Mouse (Mus musculus) limb, embryonic 10.5 days (tissue): Measurements from ENCODE around the gene Olfr1419. TPM values are rescaled to one million over a fixed set of nuclear protein-coding genes. Genes with fewer than 3 reads are reported as not detected.

Experiments
- DNase-seq: peaks from one replicate; pipeline ENCODE4 v3.0.0-alpha.2; 2017; ENCODE audit warnings: low spot score
- H3K27ac ChIP-seq: fragments of 300-500 bp; sonication (generic); 2 replicates; pipeline ENCODE4 v1.5.1; 2016; ENCODE audit warnings: mild to moderate bottlenecking
- H3K27me3 ChIP-seq: fragments of 300-500 bp; sonication (generic); 2 replicates; pipeline ENCODE4 v1.6.1; 2016; ENCODE audit warnings: low read depth, mild to moderate bottlenecking; ENCODE audit not compliant: poor library complexity, severe bottlenecking
- H3K36me3 ChIP-seq: fragments of 300-500 bp; sonication (generic); 2 replicates; pipeline ENCODE4 v1.6.1; 2016; ENCODE audit warnings: mild to moderate bottlenecking, moderate library complexity
- H3K4me1 ChIP-seq: fragments of 300-500 bp; sonication (generic); 2 replicates; pipeline ENCODE4 v1.6.1; 2016
- H3K4me3 ChIP-seq: fragments of 300-500 bp; sonication (generic); 2 replicates; pipeline ENCODE4 v1.5.1; 2016; ENCODE audit warnings: mild to moderate bottlenecking, moderate library complexity
- H3K9me3 ChIP-seq: fragments of 300-500 bp; sonication (generic); replicated peaks from 2 replicates; pipeline ENCODE4 v1.6.1; 2016; ENCODE audit warnings: mild to moderate bottlenecking
- WGBS: fragments of 180-500 bp; shearing (Covaris S2); methylation state at CpG from one replicate; pipeline ENCODE4 v1.1.7; 2016; 5-methylcytosine and 5-hydroxymethylcytosine counted together
- microRNA-seq: library from miRNA; unstranded; fragments of <30 nt; microRNA quantifications from one replicate; pipeline ENCODE4, GENCODE M21; 2017
- polyA plus RNA-seq: library from polyadenylated mRNA; unstranded; fragments of >200 nt; fragmentation: Nextera tagmentation; extraction: Ambion mirVana; gene quantifications from 2 replicates; pipeline ENCODE4 v1.2.1, GENCODE M21; 2016

Gene Olfr1419
- polyA plus RNA-seq, 1 experiment from 2014 or later, result not detected

DNA sequence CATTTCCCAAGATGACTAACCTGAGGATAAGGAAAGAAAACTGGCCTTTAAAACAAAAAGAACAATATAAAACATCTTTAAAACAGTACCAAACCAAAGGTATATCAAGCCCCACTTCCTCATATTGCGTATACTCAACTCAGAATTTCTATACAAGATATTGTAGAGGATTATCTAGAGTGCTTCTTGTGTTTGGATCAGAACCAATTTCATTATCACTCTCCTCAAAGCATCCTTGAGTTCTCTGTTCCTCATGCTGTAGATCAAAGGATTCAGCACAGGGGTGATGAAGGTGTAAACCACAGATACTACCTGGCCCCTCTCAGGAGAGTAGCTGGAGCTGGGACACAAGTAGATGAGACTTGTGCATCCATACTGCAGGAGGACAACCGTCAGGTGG is 20.1 kb downstream of the Olfr1419 start:
- Histone ChIP-seq H3K27ac (no peak overlapping the region), H3K4me3 (no peak overlapping the region), H3K27me3 (no peaks in the 10 kb centered on the region), H3K4me1 (no peaks in the 10 kb centered on the region), H3K36me3 (no peaks in the 10 kb centered on the region), H3K9me3 (no peaks in the 10 kb centered on the region)
- 87% methylated on average over 2 of the region's 2 CpGs for WGBS
- DNase-seq, result no peak

DNA sequence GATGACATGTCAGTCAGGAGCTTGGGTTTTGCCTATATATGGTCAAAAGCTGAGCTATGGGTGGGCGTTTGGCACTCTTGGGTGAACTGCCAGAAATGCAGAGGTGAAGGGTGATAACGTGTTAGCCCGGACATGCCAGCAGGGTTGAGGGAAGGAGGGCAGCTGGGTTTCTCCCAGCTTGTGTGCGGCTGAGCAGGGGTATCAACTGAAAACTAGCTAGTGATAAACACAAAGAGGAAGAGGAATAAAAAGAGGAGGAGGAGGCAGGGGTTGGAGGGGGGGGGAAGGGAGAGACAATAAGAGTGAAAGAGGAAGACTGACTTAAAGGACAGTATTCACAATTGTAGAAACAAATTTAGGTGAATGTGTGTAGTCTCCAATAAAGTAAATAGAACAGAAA is 22.3 kb downstream of the Olfr1419 start:
- Histone ChIP-seq H3K27ac (no peak overlapping the region), H3K36me3 (no peaks in the 10 kb centered on the region), H3K4me3 (no peak overlapping the region), H3K9me3 (no peaks in the 10 kb centered on the region), H3K4me1 (no peaks in the 10 kb centered on the region), H3K27me3 (no peaks in the 10 kb centered on the region)
- no peak for DNase-seq
- WGBS, result 67% methylated on average over 4 of the region's 4 CpGs

- Histone ChIP-seq H3K27ac (no peak overlapping the region), H3K4me3 (no peak overlapping the region), H3K27me3 (no peaks in the 10 kb centered on the region), H3K4me1 (no peaks in the 10 kb centered on the region), H3K9me3 (no peaks in the 10 kb centered on the region), H3K36me3 (no peaks in the 10 kb centered on the region)
- DNase-seq, result no peak
- 84% methylated on average over 4 of the region's 4 CpGs for WGBS
Observed at GRCm38 (mm10) chr19:11846333-11846732, 28.6 kb downstream of the Olfr1419 start.

GRCm38 (mm10) chr19:11839119-11839518 is 35.8 kb downstream of the Olfr1419 start, which contains the start of gene Olfr1417:
Gene Olfr1417 (minus strand): TSS chr19:11839219.
- no peak for DNase-seq
- Histone ChIP-seq H3K36me3 (no peaks in the 10 kb centered on the region), H3K9me3 (no peaks in the 10 kb centered on the region), H3K4me1 (no peaks in the 10 kb centered on the region), H3K4me3 (no peak within 1 kb of the TSS), H3K27ac (no peak within 1 kb of the TSS), H3K27me3 (no peaks in the 10 kb centered on the region)
- 89% methylated on average over 4 of the region's 4 CpGs for WGBS

- Histone ChIP-seq H3K27me3 (peaks cover 18% of the 10 kb centered on the region), H3K9me3 (no peaks in the 10 kb centered on the region), H3K27ac (no peak overlapping the region), H3K4me1 (peaks cover 10% of the 10 kb centered on the region), H3K36me3 (no peaks in the 10 kb centered on the region), H3K4me3 (no peak overlapping the region)
- 27% methylated on average over 4 of the region's 4 CpGs for WGBS
- no peak for DNase-seq
Observed at GRCm38 (mm10) chr19:11823346-11824065, 51.4 kb downstream of the Olfr1419 start.

- peak overlapping the region; percentile 70 for H3K4me3 ChIP-seq
- H3K4me1 ChIP-seq, result peaks cover 16% of the 10 kb centered on the region
- no peaks in the 10 kb centered on the region for H3K9me3 ChIP-seq
- peaks cover 49% of the 10 kb centered on the region for H3K27me3 ChIP-seq
- H3K36me3 ChIP-seq, result no peaks in the 10 kb centered on the region
- DNase-seq, result no peak
- no peak overlapping the region for H3K27ac ChIP-seq
- WGBS, result 39% methylated on average over 6 of the region's 6 CpGs
Observed at GRCm38 (mm10) chr19:11820211-11820610, 54.7 kb downstream of the Olfr1419 start.

DNA sequence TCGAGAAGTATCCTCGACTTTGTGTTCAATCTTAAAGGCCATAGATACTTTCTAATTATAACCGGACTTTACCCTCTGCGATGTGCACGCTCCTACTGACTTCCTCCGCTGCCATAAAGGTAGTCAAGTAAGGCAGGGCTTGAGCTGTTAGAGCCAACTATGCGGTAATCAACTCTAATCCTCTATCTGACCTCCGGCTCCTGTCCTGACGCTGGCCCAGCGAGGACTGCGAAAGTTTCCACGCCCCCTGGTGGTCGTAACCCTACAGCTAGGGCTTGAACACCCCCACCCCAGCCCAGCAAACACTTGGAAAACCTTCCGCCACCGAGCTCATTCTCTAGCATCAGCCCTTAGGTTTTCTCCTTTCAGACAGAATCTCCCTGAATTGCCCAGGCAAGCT is 55.1 kb downstream of the Olfr1419 start:
- Histone ChIP-seq H3K4me3 (peak overlapping the region; percentile 70), H3K27ac (no peak overlapping the region), H3K9me3 (no peaks in the 10 kb centered on the region), H3K4me1 (peaks cover 16% of the 10 kb centered on the region), H3K36me3 (no peaks in the 10 kb centered on the region), H3K27me3 (peaks cover 53% of the 10 kb centered on the region)
- WGBS, result under 1% methylated on average over 15 of the region's 15 CpGs
- DNase-seq, result peak; percentile 89

DNA sequence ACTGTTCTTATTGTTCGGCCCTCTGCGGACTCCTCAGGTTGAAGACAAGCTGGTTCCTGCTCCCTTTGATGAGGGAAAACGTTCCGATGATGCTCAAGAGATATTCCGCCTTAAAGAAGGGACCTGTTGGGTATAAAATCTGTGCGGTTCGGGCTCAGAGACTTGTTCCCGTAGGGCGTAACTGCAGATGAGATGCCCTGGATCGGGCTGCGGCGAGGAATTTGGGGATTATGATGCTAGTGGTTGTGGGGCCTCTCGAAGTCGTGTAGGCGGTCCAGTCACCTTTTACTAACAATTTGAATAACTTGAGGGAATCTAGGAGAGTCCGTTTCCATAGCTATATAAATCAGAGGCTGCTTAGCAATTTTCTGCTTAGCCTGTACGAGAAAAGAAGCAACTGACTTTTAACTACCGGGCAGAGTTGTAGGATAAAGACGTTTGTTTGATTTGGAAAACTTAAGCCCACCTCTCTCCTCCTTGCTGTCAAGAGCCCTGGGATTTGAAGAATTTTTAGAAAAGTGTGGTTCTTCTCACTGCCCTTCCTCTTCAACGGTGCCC is 55.7 kb downstream of the Olfr1419 start, which contains the start of gene Stx3:
Stx3 (minus strand) TSS at position 261 of the 558 bp plus-strand sequence.
- Histone ChIP-seq H3K27me3 (peaks cover 54% of the 10 kb centered on the region), H3K4me1 (peaks cover 16% of the 10 kb centered on the region), H3K9me3 (no peaks in the 10 kb centered on the region), H3K36me3 (no peaks in the 10 kb centered on the region), H3K4me3 (peak within 1 kb of the TSS; percentile 70), H3K27ac (peak within 1 kb of the TSS; percentile 73)
- WGBS, result under 1% methylated on average over 20 of the region's 20 CpGs
- DNase-seq, result peak; percentile 40

Small RNA genes within 50 kb of the gene (microRNA-seq; reads per million reads assigned to microRNA genes)
- gene Mir6994, result 8.2 reads per million, percentile 16 among the genes with 10 or more reads in this experiment

Other genes with a start within 250 kb of the Olfr1419 start
- not detected in 2 replicates for gene Ms4a3, start 234.3 kb downstream of the Olfr1419 start, polyA plus RNA-seq
- gene Oosp2, start 214.5 kb downstream of the Olfr1419 start, polyA plus RNA-seq, result not detected in 2 replicates
- gene Oosp1, start 184.0 kb downstream of the Olfr1419 start, polyA plus RNA-seq, result not detected in 2 replicates
- gene Oosp3, start 178.1 kb downstream of the Olfr1419 start, polyA plus RNA-seq, result not detected in 2 replicates
- gene Gif, start 127.6 kb downstream of the Olfr1419 start, polyA plus RNA-seq, result not detected in 2 replicates
- gene Mrpl16, start 104.7 kb downstream of the Olfr1419 start, polyA plus RNA-seq, result 54.2 and 63.0 TPM in 2 replicates
- 5.6 and 6.3 TPM in 2 replicates for gene Stx3, start 55.7 kb downstream of the Olfr1419 start, polyA plus RNA-seq
- 0.06 TPM in 1 of 2 replicates, not detected in the other for gene Olfr1417, start 35.9 kb downstream of the Olfr1419 start, polyA plus RNA-seq
- not detected in 2 replicates for gene Olfr1418, start 14.0 kb downstream of the Olfr1419 start, polyA plus RNA-seq
- not detected in 2 replicates for gene Olfr1420, start 11.5 kb upstream of the Olfr1419 start, polyA plus RNA-seq
- gene Patl1, start 37.3 kb upstream of the Olfr1419 start, polyA plus RNA-seq, result 20.4 and 21.2 TPM in 2 replicates
- 3.3 and 3.4 TPM in 2 replicates for gene Osbp, start 90.8 kb upstream of the Olfr1419 start, polyA plus RNA-seq
- 0.05 and 0.06 TPM in 2 replicates for gene Olfr1423, start 166.2 kb upstream of the Olfr1419 start, polyA plus RNA-seq
- not detected in 2 replicates for gene Olfr1424, start 187.6 kb upstream of the Olfr1419 start, polyA plus RNA-seq
- gene Olfr1425, start 202.6 kb upstream of the Olfr1419 start, polyA plus RNA-seq, result not detected in 2 replicates
- not detected in 2 replicates for gene Olfr1426, start 216.9 kb upstream of the Olfr1419 start, polyA plus RNA-seq
- gene Olfr1427, start 228.2 kb upstream of the Olfr1419 start, polyA plus RNA-seq, result not detected in 2 replicates
- gene Olfr1428, start 240.8 kb upstream of the Olfr1419 start, polyA plus RNA-seq, result not detected in 2 replicates
- gene Olfr76, start 248.1 kb upstream of the Olfr1419 start, polyA plus RNA-seq, result not detected in 2 replicates